Mouse (Mus musculus): ENCODE measurements around the gene Ptcd1.
"Not testable (repeated sequence)": the region's sequence is repeated elsewhere in the genome, so short reads cannot be mapped to it uniquely, and the experiment has no call there.

Gene Ptcd1

DNA sequence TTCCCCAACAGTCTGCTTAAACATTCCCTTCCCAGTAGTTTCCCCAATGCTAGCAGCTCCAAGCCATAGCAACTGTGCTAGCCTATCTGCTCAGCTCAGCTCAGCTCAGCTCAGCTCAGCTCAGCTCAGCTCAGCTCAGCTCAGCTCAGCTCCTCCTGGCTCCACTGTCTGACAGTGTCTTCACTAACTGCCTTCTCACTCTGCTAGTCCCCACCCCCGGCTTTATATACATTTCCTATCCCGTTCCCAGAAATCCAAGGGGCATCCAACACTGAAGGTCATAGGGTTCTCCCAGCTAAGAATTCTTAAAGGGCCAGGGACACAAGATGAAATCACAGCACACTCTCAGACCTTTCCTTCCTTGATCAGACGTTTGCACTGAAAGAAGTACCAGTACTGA is 2.2 kb downstream of the Ptcd1 start:
- no peak for DNase-seq (ENCODE audit: extremely low spot score)

DNA sequence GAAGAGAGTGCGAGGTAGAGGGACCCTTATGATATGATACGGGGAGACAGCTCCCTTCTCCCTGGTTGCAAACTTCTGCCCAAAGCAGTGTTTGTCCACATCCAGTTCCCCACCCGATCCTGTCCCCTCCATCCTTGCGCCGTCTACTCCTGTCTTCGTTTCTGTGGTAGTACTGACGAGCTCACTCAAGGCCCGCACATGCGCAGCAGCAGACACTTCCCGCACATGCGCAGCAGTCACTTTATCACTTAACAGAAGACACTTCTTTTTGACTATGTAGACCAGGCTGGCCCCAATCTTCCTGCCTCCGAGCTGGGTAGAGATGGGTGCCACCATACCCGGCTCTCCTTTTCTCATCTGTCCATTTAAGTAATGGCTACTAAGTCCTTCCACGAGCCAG is 5.5 kb downstream of the Ptcd1 start:
- no peak for DNase-seq (ENCODE audit: extremely low spot score)

DNA sequence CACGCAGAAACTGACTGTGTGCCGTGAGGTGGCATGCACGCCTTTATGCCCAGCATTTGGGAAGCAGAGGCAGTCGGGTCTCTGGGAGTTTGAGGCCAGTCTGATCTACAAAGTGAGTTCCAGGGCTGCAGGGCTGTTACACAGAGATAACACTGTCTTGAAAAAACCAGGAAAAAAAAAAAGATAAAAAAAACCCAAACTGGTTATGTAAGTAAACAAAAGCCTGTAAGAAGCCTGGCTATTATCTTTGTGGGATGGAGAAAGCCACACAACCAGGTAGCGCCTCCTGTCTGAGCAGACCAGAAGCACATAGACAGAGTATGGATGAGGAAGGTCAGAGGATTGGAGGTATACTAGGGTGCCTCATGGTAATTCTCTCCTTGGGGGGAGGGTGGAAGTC is 14.2 kb downstream of the Ptcd1 start:
- no peak for DNase-seq (ENCODE audit: extremely low spot score)

DNA sequence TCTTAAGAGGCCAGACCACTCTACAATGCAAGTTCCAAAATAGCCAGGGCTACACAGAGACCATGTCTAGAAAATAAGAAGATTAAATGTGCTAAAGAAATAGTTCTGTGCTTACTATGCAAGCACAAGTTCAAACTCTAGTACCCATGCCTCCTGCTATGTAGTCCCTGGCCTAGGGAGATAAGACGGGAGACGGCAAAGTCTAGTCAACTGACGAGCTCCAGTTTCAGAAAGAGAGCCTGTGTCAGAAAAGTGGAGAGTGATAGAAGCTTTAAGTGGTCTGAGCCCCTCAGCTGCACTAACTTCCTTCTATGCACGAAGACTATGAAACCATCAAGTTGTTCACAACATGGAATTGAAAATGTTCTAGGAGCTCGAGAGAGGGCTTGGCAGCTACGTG is 17.6 kb downstream of the Ptcd1 start:
- DNase-seq (ENCODE audit: extremely low spot score): no peak

DNA sequence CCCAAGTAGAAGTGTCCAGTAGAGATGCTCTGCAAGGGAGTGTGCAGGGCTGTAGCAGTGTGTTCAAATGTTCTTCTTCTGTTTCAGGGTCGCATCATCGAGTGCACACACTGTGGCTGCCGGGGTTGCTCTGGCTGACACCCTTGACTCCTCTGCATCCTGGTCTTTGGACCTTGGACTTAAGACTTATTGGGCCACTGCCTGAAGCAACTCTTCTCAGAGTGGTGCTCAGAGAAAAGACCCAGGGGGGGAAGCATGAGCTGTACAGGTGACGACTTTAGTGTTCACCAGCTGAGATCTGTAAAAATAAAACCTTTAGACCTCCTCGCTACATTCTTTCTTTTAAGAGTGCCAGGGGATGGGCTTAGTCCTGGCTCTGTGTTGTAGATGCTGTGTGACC is 19.2 kb downstream of the Ptcd1 start:
- no peak for DNase-seq (ENCODE audit: extremely low spot score)

DNA sequence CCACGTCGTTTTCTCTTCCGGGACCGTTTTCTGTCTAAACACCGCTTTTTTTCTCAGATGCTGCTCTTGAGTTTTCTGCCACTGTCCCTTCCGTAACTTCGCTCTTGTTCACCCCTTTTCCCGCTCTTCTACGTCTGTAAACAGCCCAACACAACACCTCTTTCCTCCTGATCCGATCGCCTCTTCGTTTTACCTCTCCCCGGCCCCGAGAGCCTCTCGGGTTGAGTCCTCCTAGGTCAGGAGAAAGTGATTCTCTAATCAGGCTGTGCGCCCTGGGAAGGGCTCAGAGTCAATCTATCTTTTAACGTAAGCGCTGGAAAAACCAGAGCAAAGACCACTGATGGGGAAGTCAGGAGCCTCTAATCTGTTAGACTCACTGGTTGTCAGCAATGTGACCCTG is 26.3 kb downstream of the Ptcd1 start:
- no peak for DNase-seq (ENCODE audit: extremely low spot score)

DNA sequence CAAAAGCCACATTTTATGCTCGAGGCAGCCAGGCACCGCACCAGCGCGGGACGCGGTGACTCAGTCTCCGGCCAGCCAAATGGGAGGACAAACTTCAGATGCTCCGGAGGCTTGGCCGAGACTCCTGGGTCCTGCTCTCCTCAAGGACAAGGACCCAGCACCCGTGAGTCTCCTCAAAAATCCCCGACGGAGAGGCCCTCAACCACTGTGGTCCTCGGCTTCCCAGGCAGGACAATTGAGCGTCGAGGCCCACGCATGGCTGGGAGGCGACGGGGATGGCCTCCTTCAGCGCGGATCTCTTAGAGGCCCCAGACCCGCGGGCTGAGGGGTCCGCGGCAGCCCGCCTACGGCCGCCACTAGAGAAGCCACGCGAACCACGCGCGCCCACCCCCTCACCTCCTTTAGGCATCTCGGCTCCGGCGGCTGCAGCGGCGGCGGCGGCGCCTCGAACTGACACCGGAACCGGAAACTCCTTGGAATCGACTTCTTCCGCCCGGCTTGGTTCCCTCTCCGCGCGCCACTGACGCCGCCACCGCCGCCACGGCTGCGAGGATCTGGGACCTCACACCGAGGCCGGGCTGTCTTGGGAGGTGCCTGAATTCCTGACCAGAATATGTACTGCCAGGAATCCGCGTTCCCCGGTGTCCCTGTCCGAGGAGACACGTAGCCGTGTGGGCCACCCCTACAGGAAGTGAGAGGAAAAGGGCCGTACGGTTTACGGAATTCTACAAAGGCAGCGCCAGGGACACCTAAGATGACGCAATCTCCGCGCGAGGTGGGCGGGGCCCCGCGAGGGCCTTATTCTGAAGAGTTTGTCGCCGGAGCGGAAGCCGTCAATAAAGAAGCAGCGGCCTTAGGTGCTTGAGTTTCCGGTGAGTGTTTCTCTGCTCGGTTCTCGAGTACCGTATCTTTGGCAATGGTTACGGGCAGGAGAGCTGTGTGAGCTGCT is 27.1 kb downstream of the Ptcd1 start, which contains the start of the genes Pdap1 and Bud31:
Gene Pdap1, minus strand, starts transcription at position 668 of the 949 bp plus-strand sequence.
Gene Bud31, plus strand, starts transcription at position 792 of the 949 bp plus-strand sequence.
- DNase-seq (ENCODE audit: extremely low spot score): peak; percentile 93

DNA sequence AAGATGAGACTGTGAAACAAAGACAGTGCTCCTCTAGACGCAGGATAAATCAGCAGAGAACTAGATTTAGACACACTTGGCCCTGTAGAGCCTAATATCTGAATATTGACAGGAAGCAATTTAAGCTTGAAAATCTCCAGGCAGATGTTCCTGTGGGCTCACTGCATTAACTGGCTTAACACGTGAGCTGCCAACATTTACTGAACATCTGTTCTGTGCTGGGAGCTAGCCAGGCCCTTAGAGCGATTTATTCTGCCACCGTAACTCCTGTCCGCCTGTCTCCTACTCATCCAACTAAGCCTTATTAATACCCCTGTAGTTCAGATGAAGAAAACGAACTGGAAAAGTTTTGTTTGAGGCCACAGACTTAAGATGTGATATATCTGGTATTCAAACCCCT is 28.1 kb downstream of the Ptcd1 start:
- DNase-seq (ENCODE audit: extremely low spot score): no peak

DNA sequence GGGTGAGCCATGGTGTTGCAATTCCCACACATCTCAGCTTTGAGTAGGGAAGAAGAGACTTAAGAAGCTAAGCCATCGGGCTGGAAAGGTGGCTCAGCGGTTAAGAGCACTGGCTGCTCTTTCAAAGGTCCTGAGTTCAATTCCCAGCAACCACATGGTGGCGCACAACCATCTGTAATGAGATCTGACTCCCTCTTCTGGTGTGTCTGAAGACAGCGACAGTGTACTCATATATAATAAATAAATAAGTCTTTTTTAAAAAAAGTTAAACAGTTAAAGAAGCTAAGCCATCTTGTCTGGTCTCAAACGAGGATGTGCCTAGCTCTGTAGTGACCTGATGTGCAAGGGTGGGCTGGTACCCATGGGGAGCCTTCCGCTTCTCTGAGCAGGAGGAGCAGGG is 33.6 kb downstream of the Ptcd1 start:
- not testable (repeated sequence) for DNase-seq (ENCODE audit: extremely low spot score)

DNA sequence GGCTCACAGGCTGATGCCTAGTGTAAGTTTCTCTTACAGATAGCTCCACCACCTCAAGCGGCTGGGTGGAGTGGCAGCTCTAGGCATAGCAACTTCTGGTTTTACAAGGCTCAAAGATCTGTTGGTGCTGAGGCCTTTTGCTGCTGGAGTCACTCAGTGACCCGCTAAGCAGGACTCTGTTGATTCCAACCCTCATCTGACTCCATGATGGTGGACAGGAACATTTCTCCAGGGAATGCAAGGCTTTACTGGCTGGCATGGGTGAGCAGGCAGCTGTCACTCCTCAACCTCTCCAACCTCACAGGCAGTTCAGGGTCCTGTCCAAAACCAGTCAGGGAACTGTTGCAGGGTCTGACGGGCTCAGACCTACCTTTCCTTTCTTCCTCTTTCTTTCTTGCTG is 35.9 kb downstream of the Ptcd1 start:
- no peak for DNase-seq (ENCODE audit: extremely low spot score)

DNA sequence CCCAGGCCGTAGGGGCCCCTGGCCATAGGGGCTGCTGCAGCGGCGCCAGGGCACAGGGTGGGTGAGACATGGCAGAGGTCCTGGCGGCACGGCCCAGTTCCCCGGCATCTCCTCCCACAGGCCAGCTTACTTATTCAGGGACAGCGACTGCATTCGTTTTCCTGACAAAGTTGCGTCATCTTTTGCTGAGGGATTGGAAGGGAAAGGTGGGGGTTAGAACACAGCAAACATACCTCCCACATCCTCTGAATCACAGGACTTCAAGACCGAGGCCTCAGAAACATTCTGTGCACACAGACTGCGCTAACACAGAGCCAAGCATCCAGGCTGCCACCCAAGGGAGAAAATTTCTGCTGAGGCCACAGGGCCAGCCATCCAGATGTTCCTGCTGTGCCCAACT is 36.7 kb downstream of the Ptcd1 start:
- no peak for DNase-seq (ENCODE audit: extremely low spot score)

DNA sequence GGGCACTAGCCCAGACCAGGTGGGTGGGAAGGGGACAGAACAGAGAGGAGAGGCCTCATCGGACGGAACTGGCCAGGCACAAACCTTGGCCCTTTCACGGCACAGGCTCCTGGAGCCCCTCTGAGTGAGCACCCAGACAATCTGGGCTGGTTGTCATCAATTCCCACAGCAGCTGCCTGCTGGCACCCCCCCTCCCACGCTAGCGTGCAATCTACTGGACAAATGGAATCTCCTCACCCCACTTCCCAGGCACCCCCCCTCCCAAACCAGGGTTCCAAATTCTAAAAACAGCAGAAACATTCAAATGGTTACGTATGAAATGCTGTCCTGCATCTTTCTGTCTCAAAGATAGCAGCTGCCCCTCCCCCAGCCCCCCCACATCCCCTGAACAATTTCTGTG is 37.1 kb downstream of the Ptcd1 start:
- DNase-seq (ENCODE audit: extremely low spot score): not testable (repeated sequence)

DNA sequence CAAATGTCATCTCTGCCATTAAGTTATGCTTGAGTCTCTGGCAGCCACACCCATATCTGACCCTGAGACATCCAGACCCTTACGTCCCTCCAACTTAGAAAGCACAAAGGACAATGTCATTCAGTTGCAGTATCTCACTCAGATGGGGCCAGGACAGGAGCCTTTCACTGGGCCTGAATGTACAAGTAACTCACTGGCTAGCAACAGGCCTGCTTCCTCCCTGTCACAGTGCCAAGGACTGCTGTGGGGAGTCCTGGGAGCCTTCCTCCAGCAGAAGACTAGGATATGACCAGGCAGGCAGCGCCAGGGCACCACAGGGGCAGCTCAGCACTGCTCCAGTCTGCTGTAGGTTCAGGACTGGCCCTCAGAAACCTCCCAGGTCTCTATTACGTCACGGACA is 37.8 kb downstream of the Ptcd1 start:
- DNase-seq (ENCODE audit: extremely low spot score): no peak

DNA sequence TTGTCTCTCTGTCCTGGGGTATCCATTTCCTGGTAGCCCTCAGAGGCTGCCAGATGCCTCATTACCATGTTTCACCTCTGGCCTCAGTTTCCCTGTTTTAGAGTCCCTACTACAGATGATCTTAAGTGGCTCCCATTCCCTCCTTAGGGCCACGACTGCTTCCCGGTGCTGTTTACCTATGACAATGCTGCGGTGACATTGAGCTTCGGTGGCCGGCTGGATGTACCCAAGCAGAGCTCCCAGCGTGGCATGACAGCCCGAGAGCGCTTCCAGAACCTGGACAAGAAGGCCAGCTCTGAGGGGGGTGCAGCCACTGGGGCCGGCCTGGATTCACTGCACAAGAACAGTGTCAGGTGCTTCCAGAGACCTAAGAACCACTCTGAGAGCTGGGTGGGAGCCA is 40.3 kb downstream of the Ptcd1 start:
- no peak for DNase-seq (ENCODE audit: extremely low spot score)

DNA sequence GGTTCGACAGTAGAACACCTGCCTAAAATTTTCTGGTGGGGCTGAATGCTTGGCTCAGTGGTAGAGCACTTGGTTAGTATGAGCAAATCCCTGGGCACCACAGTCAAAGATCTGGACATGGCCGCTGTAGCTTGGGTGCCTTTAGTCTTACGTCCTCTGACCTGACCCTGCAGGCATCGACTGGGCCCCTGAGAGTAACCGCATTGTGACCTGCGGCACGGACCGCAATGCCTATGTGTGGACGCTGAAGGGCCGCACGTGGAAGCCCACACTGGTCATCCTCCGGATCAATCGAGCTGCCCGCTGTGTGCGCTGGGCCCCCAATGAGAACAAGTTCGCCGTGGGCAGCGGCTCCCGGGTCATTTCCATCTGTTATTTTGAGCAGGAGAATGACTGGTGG is 43.5 kb downstream of the Ptcd1 start:
- no peak for DNase-seq (ENCODE audit: extremely low spot score)

DNA sequence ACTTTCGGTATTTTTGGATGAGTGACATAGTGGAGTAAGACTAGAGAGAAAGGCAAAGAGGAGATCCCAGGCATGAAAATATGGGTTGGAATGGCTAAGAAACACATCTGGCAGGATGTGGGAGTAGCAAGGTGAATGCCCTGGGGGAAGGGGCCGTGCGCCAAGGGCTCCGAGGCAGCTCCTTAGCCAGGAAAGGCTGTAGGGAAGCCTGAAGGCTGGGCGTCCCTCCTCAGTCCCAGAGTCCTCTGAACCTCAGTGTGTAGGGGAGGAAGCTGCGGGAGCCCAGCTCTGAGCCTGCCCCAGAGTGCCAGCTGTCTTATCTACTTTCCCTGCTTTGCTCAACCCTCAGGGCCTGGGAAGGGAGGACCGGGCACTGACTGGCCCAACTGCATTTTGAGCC is 46.0 kb downstream of the Ptcd1 start:
- DNase-seq (ENCODE audit: extremely low spot score): no peak

DNA sequence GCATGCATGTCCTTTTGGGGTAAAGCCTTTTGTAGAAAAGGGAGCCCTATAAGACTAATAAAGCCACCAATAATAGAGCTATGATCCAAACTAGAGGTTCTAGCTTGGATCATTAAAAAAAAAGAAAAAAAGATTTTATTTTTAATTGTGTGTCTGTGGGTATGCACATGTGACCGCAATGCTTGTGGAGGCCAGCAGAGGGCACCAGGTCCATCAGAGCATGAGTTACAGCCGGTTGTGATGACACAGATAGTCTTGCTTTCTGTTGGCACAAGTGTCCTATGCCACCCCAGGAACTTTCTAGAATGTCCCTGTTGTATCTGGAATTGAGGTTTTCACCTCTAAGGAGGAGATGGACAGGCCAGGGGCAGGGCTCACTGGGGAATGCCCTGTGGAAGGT is 47.5 kb downstream of the Ptcd1 start:
- DNase-seq (ENCODE audit: extremely low spot score): no peak

DNA sequence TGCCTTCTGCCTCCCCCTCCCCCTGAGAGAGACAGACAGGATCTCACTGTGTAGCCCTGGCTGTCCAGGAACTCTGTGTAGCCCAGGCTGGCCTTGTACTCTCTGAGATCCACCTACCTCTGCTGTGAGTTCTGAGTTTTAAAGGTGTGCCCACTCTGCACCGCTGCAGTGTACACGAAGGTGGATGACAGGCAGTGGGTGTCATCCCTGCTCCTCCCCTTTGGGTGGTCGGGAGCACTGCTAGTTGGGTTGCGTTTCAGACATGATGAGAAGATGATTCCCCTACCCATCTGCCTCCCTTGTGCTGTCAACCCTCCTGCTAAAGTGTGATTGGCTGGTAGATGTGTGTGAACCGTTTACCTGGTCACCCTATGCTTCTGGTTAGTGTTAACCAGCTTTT is 48.4 kb downstream of the Ptcd1 start:
- no peak for DNase-seq (ENCODE audit: extremely low spot score)

DNA sequence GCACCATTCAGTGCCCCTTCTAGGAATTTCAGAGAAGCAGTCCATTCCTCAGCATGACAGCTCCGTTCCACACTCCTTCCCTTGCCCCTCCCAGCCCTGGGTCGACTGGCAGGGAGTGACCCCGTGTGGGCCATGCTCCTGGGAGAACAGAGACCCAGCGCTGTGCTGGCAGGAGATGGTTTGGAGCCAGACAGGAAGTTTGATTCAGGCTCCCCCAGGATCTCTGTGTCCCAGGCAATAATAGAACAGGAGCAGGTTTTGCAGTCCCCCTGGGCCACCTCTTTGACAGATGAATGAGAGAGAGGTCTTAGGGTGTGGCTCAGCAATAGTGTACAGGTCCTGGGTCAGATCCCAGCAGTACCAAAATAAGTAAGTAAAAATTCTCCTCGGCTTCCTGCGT is 48.9 kb downstream of the Ptcd1 start:
- no peak for DNase-seq (ENCODE audit: extremely low spot score)

DNA sequence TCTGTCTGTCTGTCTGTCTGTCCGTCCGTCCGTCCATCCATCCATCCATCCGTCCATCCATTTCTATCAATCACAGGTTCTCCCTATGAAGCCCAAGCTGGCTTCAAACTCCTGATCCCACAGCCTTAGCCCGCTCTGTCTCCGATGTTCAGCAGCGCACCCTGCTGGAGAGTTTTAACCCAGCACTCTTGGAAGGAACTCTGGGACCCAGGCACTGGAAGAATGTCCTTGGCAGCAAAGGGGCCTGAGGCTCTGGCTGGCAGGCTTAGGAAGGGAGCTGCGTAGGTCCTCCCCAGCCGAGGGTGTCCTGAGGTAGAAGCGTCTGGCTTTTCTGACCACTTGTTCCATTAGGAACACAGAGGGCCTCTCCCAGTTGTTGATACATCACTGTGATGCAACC is 50.0 kb downstream of the Ptcd1 start:
- peak; percentile 60 for DNase-seq (ENCODE audit: extremely low spot score)

DNA sequence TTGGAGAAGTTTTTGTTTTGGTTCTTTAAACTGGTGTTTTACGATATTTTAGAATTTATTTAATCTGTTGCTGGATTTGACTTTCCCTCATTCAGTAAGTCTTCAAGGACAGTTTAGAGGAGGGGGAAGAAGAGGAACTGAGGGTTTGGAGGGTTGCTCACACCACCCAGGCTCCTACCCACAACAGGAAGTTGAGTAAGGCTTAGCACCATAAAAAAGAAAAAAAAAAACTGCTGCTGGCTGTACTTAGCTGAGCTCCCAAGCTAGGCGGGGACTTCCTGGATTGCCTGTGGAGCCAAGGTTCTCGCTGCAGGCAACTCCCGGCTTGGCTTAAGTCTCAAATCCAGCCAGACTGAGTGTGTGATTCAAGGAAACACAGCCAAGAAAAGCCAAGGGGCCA is 50.6 kb downstream of the Ptcd1 start:
- no peak for DNase-seq (ENCODE audit: extremely low spot score)

DNA sequence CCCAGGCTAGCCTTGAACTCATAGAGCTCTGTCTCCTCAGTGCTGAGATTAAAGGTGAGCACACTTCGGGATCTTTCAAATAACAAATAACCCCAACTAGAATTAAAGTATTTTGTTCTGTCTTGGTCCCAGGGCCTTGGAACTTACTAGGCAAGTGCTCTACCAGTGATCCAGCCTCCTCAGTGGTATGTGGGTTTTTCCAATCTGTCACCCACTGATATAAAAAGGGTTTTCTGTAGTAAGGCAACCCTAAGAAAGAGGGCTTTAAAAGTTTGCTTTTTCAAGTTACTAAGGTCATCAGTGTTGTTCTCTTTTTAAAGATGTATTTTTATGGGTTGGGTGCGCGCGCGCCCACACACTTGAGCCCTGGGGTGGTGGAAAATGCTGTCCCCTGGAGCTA is 51.2 kb downstream of the Ptcd1 start:
- no peak for DNase-seq (ENCODE audit: extremely low spot score)

DNA sequence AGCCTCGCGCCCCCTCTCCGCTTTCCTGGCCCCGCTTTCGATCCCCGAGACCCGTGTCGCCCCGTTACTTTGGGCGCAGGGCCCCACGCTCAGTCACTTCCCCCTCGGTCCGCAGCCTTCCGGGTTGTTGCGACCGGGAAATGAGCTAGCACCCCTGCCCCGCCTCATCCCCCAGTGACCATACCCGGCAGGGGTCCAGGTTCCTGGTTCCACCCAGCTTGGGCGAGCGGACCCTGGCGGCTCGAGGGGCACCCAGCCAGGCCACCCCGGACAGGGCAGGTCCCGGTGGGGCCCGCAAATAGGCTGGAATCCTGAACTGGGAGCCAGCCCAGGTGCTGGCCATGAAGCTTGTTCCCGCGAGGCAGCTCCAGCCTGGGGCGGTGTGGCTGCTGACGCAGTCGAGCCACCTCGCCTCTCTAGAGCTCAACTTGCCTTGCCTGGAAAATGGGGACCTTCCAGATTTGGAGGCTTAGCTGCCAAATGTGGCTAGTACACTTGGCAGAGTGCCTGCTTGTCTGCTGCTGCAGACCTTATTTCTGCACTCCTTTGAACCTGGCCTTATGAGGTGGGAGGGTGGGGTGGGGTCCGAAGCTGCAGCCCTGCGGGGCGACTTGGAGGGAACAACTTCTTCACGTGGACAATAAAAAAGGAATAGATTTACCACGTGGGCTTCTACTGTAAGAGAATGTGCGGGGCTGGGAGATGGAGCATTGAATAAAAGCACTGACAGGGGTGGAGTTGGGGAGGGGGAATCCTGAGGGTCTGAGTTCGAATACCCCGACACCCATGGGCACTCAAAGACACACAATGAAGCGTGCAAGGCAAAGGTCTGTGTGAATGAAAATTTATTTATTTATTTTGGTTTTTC is 52.1 kb downstream of the Ptcd1 start:
- DNase-seq (ENCODE audit: extremely low spot score): peak; percentile 37
